Mouse (Mus musculus) adipocyte (in vitro differentiated cells): ENCODE measurements at regions not wholly inside any gene's neighbourhood (a gene's known extent, or its start where the extent isn't known, plus 50 kb on each side); places are given as distances from the start of the nearest gene placed in this dataset.
"Not testable (repeated sequence)": the region's sequence is repeated elsewhere in the genome, so short reads cannot be mapped to it uniquely, and the experiment has no call there.

Source experiments
- DNase-seq: peaks from one replicate; pipeline ENCODE4 v3.0.0-alpha.2; 2016; ENCODE audit warnings: low spot score

DNA sequence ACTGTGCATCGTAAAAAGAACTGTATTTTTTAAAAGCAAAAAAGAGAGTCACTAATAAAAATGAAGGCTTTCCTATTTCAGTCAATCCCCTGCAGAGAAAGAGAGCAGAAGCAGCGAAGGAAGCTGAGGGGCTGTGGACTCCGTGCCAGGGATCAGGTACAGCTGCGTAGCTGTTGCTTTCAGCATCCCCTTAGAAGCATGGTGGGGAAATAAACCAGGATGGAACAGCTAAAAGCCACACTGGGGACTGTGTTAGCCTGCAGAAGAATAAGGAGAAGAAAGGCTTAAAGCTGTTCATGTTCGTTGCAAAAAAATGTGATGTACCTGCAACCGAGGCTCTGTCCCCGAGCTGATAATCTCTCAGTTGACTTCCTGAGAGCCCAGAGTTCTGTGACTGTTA, 1302.6 kb upstream of the Sel1l start:
- no peak for DNase-seq

DNA sequence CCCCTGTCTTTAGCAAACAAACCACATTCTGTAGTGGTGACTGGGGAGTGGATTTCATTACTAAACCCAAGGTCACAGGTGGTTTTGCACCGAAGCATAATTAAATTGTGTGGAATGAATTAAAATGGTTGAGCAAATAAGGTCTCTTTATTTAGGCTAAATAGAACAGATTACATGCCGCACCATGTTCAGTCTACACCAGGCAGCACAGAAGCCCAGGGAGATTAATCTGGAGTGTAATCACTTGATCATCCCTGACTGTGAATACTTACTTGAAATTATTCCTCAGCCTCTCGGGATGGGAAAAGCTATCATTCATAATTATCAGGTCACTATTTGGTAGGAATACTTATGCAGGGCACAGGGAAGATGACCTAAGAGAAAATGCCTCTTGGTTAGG, 1293.3 kb upstream of the Sel1l start:
- DNase-seq = no peak

- DNase-seq = no peak
Observed at GRCm38 (mm10) chr12:93136395-93136794, 1287.4 kb upstream of the Sel1l start.

DNA sequence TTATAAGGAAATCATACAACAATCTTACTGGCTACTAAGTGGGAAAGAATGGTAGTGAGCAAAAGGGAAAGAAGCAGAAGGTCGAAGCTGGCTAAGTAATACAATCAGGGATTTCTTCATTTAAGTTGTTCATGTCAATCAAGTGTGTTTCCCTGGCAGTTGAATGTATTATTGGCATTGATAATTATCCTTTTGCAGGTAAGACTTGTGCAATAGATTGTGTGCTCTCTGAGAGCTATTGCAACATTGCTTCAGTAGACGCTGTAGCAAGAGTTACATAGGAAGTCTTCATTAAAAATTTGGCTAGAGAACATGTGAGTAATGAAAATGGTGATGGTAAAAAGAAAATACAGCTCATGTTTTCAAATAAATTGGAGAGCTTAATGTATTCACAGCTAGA, 1273.3 kb upstream of the Sel1l start:
- no peak for DNase-seq

DNA sequence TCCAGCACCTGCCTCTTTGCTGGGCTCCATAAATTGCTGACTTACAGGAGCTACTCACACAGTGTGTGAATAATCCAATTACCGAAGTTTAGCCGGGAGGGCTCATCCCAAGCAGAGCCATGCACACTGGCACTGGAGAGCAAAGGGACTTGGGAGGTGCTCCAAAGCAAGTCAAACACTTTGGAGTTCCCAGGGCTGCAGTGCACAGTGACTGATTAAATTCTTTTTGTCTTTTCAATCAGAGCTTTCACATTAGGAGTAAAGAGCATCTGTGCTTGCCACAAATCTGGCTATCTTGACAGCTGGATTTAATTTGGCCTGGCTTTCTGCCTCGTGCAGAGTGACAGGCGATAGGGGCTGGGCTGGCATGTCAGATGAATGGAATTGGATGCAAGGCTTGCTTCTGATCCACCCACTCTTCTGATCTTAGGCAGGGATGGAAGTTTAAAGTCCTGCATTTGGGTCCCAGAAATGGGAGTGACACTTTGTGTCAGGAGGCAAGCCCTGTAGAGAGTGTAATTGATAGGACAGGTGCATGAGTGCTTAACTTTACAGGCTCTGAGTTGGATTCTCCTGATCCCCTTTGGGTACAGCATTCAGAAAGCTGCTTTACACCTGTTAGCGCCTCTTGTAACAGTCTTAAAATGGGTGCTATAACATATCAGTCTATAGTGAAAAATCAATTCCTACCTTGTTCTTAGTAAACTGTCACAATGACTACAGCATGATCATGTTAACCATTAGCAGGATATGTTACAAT, 1239.3 kb upstream of the Sel1l start:
- no peak for DNase-seq

DNA sequence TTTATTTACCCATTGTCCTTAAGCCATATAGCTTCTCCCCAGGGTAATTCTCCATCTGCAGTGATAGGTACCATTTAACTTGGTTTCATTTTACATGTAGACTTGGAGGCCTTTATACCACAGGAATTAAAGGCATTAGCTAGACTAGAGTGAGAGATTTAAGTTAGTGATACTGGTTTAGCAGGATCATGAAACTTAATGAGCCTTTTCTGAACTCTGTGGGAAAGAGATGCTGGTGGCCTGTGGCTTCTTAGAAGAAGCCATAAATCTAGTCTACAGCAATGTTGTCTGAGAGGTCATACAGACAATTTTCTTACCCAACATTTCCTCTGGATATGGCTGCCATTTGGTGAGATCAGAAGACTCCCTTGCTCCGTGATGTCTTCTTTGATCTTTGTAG, 1214.9 kb upstream of the Sel1l start:
- no peak for DNase-seq

DNA sequence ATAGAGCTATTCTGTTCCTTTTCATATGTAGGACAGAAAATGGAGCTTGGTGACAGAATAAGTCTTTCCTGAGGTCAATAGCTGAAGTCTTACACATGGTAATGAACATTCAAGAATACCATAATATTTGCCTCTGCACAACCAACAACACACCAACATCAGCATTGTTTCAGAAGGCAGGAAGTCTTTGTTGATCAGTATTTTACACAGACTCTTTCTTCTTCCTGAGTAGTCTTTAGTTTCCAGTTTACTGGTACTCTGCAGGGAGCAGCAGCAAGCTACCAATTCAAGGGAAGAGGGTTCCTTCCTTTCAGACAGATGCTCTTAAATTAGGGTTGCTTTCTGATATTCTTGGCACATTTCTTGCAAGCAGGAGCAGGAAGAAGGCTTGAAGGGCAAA, 1170.7 kb upstream of the Sel1l start:
- DNase-seq = no peak

DNA sequence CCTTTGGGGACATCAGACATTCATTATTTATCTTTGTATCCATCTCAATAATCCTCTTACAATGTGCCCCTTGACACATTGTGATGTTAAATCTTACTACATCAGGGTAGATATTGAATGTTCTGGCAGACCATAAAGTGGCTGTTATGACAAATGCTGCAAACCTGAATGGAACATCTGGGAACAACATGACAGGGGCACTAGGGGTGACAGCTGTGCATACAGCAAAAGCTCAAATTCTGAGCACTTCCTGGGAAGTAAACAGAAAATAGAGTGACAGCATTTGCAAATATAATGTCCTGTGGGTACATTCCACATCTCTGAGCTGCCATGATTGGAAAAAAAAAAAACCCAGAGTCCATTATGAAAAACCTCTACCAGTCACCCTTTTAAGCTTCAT, 1162.6 kb upstream of the Sel1l start:
- no peak for DNase-seq

- DNase-seq = no peak
Observed at GRCm38 (mm10) chr12:93006844-93007365, 1157.9 kb upstream of the Sel1l start.

DNA sequence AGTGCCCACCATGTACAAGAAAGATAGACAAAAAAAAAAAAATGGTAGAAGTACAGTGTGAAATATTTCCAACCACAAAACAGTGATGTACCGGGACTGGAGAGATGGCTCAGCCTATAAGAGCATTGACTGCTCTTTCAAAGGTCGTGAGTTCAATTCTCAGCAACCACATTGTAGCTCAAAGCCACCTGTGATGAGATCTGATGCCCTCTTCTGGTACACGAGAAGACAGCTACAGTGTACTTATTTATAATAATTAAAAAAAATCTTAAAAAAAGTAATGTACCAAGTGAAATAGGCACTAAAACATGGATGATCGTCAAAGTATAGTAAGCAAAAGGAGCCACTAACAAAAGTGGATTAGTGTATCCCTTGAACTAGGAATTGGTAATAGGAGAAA, 1154.2 kb upstream of the Sel1l start:
- no peak for DNase-seq

- DNase-seq = no peak
Observed at GRCm38 (mm10) chr12:92975698-92976097, 1126.7 kb upstream of the Sel1l start.

GRCm38 (mm10) chr12:92944352-92944751, 1095.4 kb upstream of the Sel1l start:
- DNase-seq = no peak

- no peak for DNase-seq
Observed at GRCm38 (mm10) chr12:92927591-92927990, 1078.6 kb upstream of the Sel1l start.

GRCm38 (mm10) chr12:92926942-92927341, 1078.0 kb upstream of the Sel1l start:
- no peak for DNase-seq

GRCm38 (mm10) chr12:92919920-92920319, 1071.0 kb upstream of the Sel1l start:
- no peak for DNase-seq

- no peak for DNase-seq
Observed at GRCm38 (mm10) chr12:92916267-92916666, 1067.3 kb upstream of the Sel1l start.

GRCm38 (mm10) chr12:92915776-92916175, 1066.8 kb upstream of the Sel1l start:
- no peak for DNase-seq

GRCm38 (mm10) chr12:92915203-92915602, 1066.2 kb upstream of the Sel1l start:
- no peak for DNase-seq

GRCm38 (mm10) chr12:92904382-92904781, 1055.4 kb upstream of the Sel1l start:
- DNase-seq = no peak

DNA sequence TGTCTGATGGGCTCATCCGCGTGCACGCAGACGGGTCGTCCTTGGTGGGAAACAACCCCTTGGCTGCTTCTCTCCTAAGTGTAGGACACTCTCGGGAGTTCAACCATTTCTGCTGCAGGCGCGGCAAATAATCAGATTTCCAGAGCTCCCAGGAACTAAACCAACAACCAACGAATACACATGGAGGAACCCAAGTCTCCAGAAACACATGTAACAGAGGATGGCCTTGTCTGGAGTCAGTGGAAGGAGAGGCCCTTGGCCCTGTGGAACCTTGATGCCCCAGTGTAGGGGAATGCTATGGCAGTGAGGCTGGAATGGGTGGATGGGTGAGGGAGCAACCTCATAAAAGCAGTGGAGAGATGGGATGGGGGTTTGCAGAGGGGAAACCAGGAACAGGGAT, 1043.4 kb upstream of the Sel1l start:
- no peak for DNase-seq

DNA sequence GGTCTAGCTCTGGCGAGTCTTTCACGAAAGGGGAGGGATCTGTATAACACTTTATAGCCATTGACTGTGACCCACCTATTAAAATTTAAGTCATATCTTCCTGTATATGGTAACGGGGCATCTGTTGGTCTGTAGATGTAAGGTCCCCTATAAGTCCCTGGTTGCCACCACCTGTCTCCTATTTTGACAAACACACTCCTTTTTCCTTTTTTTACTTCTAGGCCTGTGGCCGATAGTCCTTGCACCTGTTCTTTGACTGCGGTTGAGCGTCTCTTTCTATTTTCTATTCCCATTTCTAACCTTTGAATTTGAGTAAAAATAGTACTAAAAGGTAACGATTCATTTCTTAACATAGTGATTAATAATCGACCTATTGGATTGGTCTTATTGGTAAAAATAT, 1042.7 kb upstream of the Sel1l start:
- DNase-seq = not testable (repeated sequence)

DNA sequence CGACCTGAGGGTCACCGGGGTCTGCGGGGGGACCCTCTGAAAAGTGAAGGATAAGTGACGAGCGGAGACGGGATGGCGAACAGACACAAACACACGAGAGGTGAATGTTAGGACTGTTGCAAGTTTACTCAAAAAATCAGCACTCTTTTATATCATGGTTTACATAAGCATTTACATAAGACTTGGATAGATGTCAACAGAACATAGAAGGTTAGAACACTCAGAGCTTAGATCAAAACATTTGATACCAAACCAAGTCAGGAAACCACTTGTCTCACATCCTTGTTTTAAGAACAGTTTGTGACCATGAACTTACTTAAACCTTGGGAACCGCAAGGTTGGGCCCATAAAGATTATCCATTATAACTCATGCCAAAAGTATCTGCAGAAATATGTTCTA, 1042.2 kb upstream of the Sel1l start:
- not testable (repeated sequence) for DNase-seq

- DNase-seq = no peak
Observed at GRCm38 (mm10) chr12:92887747-92888146, 1038.8 kb upstream of the Sel1l start.
